Mouse (Mus musculus) ES-Bruce4 (cell line): ENCODE results near the gene Ppp2r5d.

Experiments used
- CTCF ChIP-seq: IDR thresholded peaks from one replicate; pipeline ENCODE4 v1.8.1; 2011; ENCODE audit warnings: low read depth, low read length
- EP300 ChIP-seq: IDR thresholded peaks from 2 replicates; pipeline ENCODE4 v1.6.1; 2011; ENCODE audit warnings: low read depth, low read length; ENCODE audit not compliant: insufficient read depth
- POLR2A ChIP-seq: IDR thresholded peaks from one replicate; pipeline ENCODE4 v1.8.1; 2011; ENCODE audit warnings: low read length; ENCODE audit not compliant: insufficient read depth

DNA sequence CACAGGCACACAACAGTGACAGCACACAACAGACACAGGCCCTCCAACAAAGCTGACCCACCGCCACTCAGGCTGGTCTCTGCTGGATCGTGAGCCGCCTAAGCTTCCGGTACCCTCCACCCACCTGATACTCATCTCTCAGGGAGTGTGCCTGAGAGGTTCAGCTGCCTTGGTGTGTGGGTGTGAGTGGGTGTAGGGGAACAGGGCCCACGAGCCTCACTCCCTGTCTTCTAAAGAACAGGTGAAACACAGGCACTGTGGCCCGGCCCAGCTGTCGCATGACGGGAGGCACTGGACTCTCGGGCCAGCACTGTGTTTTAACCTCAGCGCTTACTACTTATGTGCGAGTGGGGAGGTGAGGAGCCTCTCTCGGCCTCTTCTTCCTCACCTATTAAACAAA is 2.8 kb downstream of the Ppp2r5d start:
- TF ChIP-seq POLR2A (no peak), CTCF (no peak), EP300 (no peak)
